Mouse (Mus musculus): ENCODE results near the gene Commd9. TPM values are rescaled to one million over a fixed set of nuclear protein-coding genes. Genes with fewer than 3 reads are reported as not detected.

Commd9 gene
- polyA plus RNA-seq, 1 experiment from 2014 or later: 99.8 TPM

DNA sequence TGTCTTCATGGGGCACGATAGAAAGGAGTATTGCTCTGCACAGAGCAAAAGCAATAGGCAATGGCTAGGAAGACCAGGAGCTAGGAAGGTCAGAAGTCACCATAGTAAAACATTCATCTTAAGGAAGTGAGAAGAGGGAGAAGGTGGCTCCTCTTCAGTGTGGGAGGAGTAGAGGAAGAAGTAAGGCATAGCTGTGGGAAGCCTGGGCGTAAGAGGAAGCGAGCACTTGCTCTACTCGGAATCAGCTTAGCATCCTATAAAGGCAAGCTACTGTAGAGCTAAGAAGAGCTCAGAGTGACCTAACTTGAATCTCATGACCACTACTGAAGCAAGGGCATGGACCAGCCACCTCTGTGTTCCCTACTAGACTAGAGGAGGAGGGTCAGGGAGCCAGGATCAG lies 36.3 kb downstream of the Commd9 start:
- Histone ChIP-seq H3K9me3 (no peaks in the 10 kb centered on the region), H3K4me1 (replicated peaks) (peaks cover 30% of the 10 kb centered on the region), H3K4me2 (no peak overlapping the region), H3K27ac (no peak overlapping the region), H3K9ac (no peak overlapping the region), H3K4me3 (no peak overlapping the region), H3K27me3 (no peaks in the 10 kb centered on the region), H3K36me3 (no peaks in the 10 kb centered on the region)
- no peak for ATAC-seq (ENCODE audit: low FRiP score)
- WGBS: 95% methylated on average over 4 of the region's 4 CpGs

DNA sequence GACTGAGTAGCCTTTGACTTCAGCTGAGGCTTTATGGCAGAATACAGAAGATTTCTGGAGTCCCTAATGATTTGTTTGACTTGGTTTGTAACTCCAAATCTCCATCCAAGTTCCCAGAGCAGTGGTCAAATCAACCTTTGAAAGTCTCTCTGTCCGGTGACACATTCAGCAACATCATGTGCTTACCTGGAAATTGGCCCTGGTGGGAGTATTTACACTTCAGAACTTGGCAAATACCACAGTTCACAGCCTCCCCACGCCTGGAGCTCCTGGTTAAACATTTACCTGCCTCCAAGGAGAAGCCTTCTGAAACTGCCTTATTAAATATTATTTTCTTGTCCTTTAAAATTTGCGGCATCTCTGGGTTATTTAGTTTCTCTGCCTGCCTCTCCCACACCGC lies 37.1 kb downstream of the Commd9 start:
- H3K4me1 ChIP-seq (replicated peaks): peaks cover 30% of the 10 kb centered on the region
- no peak for ATAC-seq (ENCODE audit: low FRiP score)
- no peaks in the 10 kb centered on the region for H3K9me3 ChIP-seq
- WGBS: 83% methylated on average over 4 of the region's 4 CpGs
- no peak overlapping the region for H3K4me3 ChIP-seq
- no peaks in the 10 kb centered on the region for H3K27me3 ChIP-seq
- H3K4me2 ChIP-seq: no peak overlapping the region
- H3K9ac ChIP-seq: no peak overlapping the region
- H3K27ac ChIP-seq: no peak overlapping the region
- H3K36me3 ChIP-seq: no peaks in the 10 kb centered on the region

DNA sequence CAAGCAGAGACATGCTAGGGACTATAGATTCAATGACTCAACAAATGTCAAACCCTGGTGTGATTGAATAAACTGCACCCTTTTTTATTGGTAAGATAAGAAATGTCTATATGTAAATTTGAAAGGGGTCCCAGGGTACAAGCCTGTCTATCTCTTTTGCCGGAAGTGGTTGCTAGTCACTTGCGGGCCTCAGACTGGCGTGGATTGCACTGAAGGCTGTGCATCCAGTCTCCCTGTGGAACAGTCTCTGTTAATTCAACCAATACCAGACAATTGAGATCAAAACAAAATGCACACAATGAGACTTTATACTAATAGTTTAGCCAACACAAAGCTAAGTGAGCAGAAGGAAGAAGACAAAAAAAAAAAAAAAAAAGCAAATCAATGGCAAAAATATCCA lies 39.1 kb downstream of the Commd9 start:
- 0 out of 2 replicates have a peak, but pooled peaks have one; percentile 52 for ATAC-seq (ENCODE audit: low FRiP score)
- H3K9ac ChIP-seq: no peak overlapping the region
- H3K27ac ChIP-seq: no peak overlapping the region
- peaks cover 18% of the 10 kb centered on the region for H3K4me1 ChIP-seq (replicated peaks)
- H3K36me3 ChIP-seq: no peaks in the 10 kb centered on the region
- no peaks in the 10 kb centered on the region for H3K27me3 ChIP-seq
- H3K9me3 ChIP-seq: no peaks in the 10 kb centered on the region
- no peak overlapping the region for H3K4me2 ChIP-seq
- 58% methylated on average over 3 of the region's 3 CpGs for WGBS
- no peak overlapping the region for H3K4me3 ChIP-seq

DNA sequence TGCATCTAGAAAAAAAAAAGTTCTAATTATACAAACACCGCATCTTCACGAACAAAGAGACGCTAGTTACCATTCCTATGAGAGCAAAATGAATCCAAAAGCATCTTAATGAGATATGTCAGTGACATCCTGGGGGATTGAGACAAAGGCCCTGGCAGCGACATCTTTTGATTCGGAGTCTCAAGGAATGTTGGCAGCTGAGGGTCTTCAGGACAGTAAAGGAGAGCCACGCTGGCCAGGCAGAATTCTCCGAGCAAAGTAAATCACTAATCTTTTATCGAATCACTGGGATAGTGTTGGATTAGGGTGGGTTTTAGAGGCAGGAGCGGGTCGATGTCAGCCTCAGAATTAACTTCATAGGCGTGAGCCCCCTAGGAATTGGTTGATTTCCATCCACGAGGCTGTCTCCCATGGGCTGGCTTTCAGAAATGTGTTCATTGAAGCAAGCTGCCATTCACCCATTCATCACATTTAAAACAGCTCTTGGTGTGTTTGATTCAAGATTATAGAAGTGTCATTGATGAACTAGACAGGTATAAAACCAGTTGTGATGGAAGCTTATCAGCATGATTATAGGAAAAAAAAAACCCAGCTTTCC lies 39.6 kb downstream of the Commd9 start:
- Histone ChIP-seq H3K4me1 (replicated peaks) (peaks cover 13% of the 10 kb centered on the region), H3K9ac (no peak overlapping the region), H3K4me2 (no peak overlapping the region), H3K9me3 (no peaks in the 10 kb centered on the region), H3K4me3 (no peak overlapping the region), H3K36me3 (no peaks in the 10 kb centered on the region), H3K27me3 (no peaks in the 10 kb centered on the region), H3K27ac (peak overlapping the region; percentile 13; the same call in 1 of the 2 replicates)
- ATAC-seq (ENCODE audit: low FRiP score): no peak
- WGBS: 33% methylated on average over 12 of the region's 12 CpGs

DNA sequence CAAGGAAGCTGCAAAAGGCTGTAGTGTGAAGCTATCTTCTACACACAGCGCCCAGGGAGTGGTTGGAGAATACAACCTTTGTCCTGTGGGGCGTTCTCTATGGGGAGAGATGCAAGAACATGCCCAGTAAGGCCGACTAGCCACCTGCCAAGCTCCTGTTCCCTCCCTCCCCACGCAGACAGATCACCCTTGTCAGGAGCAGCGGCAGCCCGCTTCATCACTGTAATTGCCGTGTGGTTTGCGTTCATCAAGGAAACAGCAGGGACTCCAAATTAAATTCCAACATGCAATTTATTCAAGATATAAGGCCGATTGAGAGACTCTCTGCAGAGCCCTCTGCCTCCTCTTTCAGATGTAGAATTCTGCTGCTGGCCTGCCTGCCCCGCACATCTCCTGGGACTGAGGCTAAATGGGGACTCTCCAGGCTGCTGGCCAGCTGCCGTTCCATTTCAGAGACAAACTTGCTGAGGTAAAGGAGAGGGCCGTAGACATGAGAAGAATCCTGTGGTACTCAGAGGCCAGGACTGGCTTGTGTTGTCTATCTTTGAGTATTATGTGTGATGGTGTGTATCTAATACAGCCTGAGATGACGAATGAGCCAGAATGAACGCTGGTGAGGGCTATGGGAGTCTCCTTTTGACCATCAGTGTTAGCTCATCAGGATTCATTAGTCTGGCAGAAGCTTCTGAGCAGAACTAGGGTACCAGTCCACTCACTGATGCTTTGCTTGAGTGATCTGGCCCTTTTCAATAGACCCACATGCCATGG lies 46.3 kb downstream of the Commd9 start:
- H3K27ac ChIP-seq: peak overlapping the region; percentile 84
- peaks cover 18% of the 10 kb centered on the region for H3K4me1 ChIP-seq (replicated peaks)
- 51% methylated on average over 14 of the region's 14 CpGs for WGBS
- peak overlapping the region; percentile 46; the same call in 1 of the 2 replicates for H3K9ac ChIP-seq
- no peaks in the 10 kb centered on the region for H3K9me3 ChIP-seq
- H3K27me3 ChIP-seq: no peaks in the 10 kb centered on the region
- H3K4me2 ChIP-seq: 0 out of 2 replicates have a peak overlapping the region, but pooled peaks have one; percentile 19
- no peaks in the 10 kb centered on the region for H3K36me3 ChIP-seq
- ATAC-seq (ENCODE audit: low FRiP score): peak; percentile 81
- no peak overlapping the region for H3K4me3 ChIP-seq

DNA sequence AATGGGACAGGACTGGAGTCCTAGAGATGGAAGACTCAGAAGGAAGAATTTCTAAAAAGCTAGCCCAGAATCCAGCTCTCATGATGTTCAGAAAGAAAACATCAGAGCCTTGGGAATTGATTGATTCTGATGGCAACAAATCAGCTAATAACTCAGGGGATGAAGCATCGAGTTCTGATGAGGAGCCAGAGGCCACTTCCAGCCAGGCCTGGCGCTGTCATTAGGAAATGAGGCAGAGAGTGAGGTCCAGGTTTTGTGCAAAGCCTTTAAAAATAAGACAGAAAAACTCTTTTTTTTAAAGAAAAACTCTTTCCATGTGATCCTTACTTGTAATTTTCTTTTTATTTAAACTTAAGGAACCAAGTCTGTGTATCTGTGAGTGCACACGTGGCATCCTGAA lies 47.3 kb downstream of the Commd9 start:
- Histone ChIP-seq H3K9me3 (no peaks in the 10 kb centered on the region), H3K9ac (no peak overlapping the region), H3K4me2 (no peak overlapping the region), H3K4me3 (no peak overlapping the region), H3K27me3 (no peaks in the 10 kb centered on the region), H3K36me3 (no peaks in the 10 kb centered on the region), H3K27ac (peak overlapping the region; percentile 84; the same call in 1 of the 2 replicates), H3K4me1 (replicated peaks) (peaks cover 18% of the 10 kb centered on the region)
- ATAC-seq (ENCODE audit: low FRiP score): no peak
- WGBS: 74% methylated on average over 3 of the region's 3 CpGs

DNA sequence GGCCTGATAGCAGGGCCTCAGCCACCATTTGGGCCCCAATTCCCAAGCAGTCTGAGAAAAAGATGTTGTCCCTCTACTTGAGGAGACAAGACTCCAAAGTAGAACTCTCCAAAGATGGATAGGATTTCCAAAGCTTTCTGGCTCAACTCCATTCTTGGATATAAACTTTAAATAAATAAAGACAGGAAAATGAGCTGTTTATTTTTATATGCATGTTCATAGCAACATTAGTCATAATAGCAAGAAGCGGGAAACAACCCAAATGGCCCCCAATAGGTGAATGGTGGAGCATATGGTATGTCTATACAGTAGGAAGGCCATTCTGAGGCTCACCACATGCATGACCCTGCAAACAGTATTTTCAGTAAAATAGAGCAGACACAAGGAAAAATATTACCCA lies 49.0 kb downstream of the Commd9 start:
- H3K36me3 ChIP-seq: no peaks in the 10 kb centered on the region
- peaks cover 5% of the 10 kb centered on the region; the same call in 1 of the 2 replicates for H3K9me3 ChIP-seq
- H3K27me3 ChIP-seq: no peaks in the 10 kb centered on the region
- no peak for ATAC-seq (ENCODE audit: low FRiP score)
- 90% methylated on average over 1 of the region's 1 CpGs for WGBS
- H3K9ac ChIP-seq: no peak overlapping the region
- no peak overlapping the region for H3K4me2 ChIP-seq
- peaks cover 18% of the 10 kb centered on the region for H3K4me1 ChIP-seq (replicated peaks)
- H3K27ac ChIP-seq: no peak overlapping the region
- no peak overlapping the region for H3K4me3 ChIP-seq

DNA sequence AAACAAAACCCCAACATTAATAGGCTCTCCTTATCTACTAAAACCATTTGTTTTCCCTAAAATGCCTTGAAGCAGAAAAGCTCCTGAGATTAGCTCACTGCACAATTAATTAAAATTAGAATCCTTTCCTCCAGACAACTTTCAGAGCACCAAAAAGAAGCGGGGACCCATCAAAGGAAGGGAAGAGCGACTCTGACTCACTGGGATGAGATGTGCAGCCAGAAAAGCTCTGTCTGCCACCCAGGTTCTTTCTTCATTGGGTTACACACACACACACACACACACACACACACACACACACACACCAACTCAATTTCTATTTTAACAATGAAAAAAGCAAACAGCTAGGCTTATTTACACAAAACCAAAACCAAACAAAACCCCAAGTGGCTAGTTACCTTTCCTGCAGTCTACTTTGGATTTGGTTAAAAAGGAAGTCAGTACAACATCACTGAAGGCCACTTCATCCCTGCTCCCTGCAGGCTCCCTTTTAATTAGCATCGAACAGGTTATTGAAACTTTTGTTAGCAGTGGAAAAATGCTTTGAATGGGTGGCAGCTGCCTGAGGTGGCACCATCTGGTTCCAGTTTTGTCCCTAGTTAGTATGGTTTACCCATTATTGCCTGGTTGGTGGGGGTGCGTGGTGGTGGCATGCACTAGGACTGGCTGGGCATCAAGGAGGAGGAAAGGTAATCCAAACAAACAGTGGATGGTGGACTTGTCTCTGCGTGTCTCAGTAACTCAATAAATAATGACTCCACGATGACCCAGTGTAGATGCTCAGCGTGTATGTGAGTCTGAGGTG lies 64.9 kb downstream of the Commd9 start:
- ATAC-seq (ENCODE audit: low FRiP score): no peak
- no peaks in the 10 kb centered on the region for H3K27me3 ChIP-seq
- no peak overlapping the region for H3K9ac ChIP-seq
- no peak overlapping the region for H3K27ac ChIP-seq
- H3K9me3 ChIP-seq: no peaks in the 10 kb centered on the region
- peaks cover 13% of the 10 kb centered on the region for H3K4me1 ChIP-seq (replicated peaks)
- peaks cover 32% of the 10 kb centered on the region for H3K36me3 ChIP-seq
- WGBS: 76% methylated on average over 7 of the region's 7 CpGs
- H3K4me3 ChIP-seq: no peak overlapping the region
- H3K4me2 ChIP-seq: no peak overlapping the region

Other genes with a start within 250 kb of the Commd9 start
- gene Rag1, start 236.7 kb upstream of the Commd9 start, polyA plus RNA-seq (2015; fragmentation: Nextera tagmentation; extraction: Ambion mirVana): 0.09 TPM in 2 replicates
- gene B230118H07Rik, start 236.7 kb upstream of the Commd9 start, polyA plus RNA-seq (2015; fragmentation: Nextera tagmentation; extraction: Ambion mirVana): 59.8 and 62.5 TPM in 2 replicates
- gene Traf6, start 207.8 kb upstream of the Commd9 start, polyA plus RNA-seq (2015; fragmentation: Nextera tagmentation; extraction: Ambion mirVana): 6.6 and 6.8 TPM in 2 replicates
- gene Prr5l, start 3.2 kb upstream of the Commd9 start, polyA plus RNA-seq (2015; fragmentation: Nextera tagmentation; extraction: Ambion mirVana): 5.7 and 6.8 TPM in 2 replicates

Data from hindbrain, embryonic 13.5 days (tissue).